Mouse (Mus musculus) left cerebral cortex, postnatal 4 days (tissue): ENCODE measurements at regions not wholly inside any gene's neighbourhood (a gene's known extent, or its start where the extent isn't known, plus 50 kb on each side); places are given as distances from the start of the nearest gene placed in this dataset.
A peak's percentile ranks its signal among the peaks of the same experiment; 100 is the strongest.

Experiments used
- DNase-seq: peaks from one replicate; pipeline ENCODE4 v3.0.0-alpha.2; 2022
- intact Hi-C: fragments of 180-260 bp; cut with DNase I; formaldehyde crosslinking; loops from one replicate; pipeline ENCODE4 v1.15.1; 2025

GRCm38 (mm10) chr5:90033103-90033502 is 150.0 kb upstream of the Adamts3 start:
- peak; percentile 29 for DNase-seq
- intact Hi-C loops = loop anchor here (10.0 kb wide), 1 partner anchor 162 kb away; no protein-coding TSS in a partner anchor

DNA sequence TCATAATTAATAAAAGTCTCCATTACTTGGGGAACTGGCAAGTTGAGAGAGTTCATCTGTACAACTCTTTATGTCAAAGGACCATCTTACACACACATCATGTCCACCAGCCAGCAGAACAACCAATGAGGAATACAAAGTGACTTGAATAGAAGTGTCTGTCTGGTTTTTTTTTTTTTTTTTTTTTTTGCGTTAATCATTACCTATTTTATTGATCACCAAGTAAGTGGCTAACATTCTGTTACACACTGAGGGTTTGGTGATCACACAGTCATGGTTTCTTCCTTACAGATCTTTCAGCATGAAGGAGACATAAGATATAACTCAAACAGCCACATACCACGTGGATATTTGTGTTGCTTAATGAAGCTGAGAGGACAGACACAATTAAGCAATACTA is 147.6 kb upstream of the Adamts3 start:
- intact Hi-C loops = loop anchor here (10.0 kb wide), 1 partner anchor 164 kb away; no protein-coding TSS in a partner anchor
- no peak for DNase-seq

DNA sequence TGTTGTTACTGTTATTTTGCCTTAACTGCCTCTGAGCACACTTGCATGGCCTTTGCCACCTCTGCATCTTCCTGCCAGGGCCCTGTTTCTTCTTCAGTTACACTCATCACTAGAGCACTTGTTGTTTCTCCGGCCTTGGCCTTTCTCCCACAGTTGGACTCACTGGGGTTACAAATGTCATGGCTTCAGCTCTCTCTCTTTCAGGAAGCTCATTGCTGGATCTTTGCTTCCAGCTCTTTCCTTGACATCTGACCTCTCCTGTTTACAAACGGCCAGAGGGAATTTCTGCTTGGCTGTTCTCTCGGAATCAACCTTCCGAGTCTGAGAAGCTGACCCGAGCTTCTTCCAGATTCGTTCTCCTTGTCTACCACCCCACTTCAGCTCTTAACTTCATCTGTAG is 146.6 kb upstream of the Adamts3 start:
- DNase-seq = no peak
- intact Hi-C loops = loop anchor here (10.0 kb wide), 1 partner anchor 165 kb away; no protein-coding TSS in a partner anchor

- intact Hi-C loops = no loop called here
- no peak for DNase-seq
Observed at GRCm38 (mm10) chr5:90026835-90027753, 144.0 kb upstream of the Adamts3 start.

- no peak for DNase-seq
- intact Hi-C loops = no loop called here
Observed at GRCm38 (mm10) chr5:90021447-90021846, 138.3 kb upstream of the Adamts3 start.

DNA sequence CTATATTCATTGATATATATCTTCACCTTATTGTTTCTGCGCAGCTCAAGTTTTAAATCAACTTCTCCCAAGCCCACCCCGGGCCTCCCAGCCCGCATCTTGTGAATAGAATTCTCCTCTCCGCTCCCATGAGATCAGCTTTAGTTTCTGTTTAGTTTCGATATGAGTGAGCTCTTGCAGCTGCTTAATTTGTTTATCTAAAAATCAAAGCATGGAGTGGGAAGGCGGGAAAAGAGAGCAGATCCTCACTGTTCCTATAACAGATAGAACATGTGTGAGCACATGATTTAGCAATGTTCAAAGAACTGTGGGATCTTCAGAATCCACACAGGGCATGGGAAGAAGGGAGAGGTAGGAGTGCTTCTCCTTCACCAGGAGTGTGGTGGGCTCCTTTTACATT is 117.6 kb upstream of the Adamts3 start:
- intact Hi-C loops = no loop called here
- DNase-seq = no peak

- intact Hi-C loops = no loop called here
- DNase-seq = peak; percentile 58
Observed at GRCm38 (mm10) chr5:89991568-89991967, 108.4 kb upstream of the Adamts3 start.

DNA sequence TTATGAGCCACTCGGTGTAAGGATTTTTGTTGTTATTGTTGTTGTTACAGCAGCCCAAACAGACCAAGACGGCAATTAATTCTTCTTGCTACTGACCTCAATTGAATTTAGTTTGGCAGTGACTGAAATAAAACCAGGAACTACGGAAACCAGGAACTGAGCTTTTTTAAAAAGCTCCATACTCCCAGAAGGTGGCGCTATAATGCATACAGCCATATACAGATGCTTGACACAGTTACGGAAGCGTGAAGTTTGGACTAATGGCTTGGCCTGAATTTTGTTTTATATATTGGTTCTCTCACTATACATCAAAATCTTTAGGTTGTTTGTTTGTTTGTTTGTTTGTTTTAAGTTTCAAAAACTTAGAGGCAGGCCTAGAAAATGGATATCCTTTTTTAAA is 98.5 kb upstream of the Adamts3 start:
- no peak for DNase-seq
- intact Hi-C loops = no loop called here

DNA sequence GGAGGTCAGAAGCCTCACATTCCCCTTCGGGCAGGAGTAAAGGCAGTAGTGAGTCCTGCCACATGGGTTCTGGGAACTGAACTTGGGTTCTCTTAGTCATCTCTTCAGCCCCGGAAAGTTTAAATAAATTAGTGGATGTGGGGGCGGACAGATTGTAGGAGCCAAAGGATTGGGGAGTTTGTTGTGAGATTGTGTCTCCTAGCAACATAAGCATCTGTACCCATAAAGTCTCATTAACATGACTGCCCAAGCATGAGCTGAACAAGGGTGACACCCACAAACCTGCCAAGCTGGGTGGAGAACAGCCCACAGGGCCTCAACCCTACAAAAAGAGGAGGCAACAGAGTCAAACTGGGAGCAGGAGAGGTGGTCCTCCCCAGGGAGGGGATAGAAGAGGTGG is 97.1 kb upstream of the Adamts3 start:
- no peak for DNase-seq
- intact Hi-C loops = no loop called here

DNA sequence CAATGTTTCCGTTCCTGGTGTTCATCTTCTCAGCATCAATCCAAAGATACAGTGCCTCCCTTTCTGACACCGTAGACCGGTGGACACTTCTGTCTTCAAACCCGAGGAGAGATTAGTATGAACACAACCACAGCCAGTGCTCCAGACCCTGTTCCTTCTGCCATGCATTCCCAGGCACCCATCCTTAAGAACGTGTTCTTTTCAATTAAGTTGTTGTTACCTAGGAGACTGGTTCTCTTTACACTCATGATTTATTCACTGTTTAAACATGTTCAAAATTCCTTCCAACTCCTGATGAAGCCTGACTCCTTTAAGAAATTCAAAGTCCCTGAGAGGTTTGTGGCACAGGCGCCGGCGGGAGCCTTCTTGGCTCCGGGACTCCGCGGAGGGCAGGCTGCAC is 69.5 kb upstream of the Adamts3 start:
- DNase-seq = no peak
- intact Hi-C loops = no loop called here

DNA sequence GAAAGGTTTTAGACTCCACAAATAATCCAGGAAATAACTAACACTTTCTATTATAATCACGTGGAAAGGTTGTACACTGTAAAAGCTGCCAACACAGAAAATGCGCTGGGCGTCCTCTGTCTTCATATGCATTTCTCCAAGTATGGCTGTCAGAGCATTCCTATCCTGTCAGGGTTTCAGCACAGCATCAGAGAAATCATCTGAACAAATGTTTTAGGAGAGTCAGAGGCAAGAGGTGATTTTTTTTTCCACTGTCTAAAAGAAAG is 62.5 kb upstream of the Adamts3 start:
- intact Hi-C loops = no loop called here

DNA sequence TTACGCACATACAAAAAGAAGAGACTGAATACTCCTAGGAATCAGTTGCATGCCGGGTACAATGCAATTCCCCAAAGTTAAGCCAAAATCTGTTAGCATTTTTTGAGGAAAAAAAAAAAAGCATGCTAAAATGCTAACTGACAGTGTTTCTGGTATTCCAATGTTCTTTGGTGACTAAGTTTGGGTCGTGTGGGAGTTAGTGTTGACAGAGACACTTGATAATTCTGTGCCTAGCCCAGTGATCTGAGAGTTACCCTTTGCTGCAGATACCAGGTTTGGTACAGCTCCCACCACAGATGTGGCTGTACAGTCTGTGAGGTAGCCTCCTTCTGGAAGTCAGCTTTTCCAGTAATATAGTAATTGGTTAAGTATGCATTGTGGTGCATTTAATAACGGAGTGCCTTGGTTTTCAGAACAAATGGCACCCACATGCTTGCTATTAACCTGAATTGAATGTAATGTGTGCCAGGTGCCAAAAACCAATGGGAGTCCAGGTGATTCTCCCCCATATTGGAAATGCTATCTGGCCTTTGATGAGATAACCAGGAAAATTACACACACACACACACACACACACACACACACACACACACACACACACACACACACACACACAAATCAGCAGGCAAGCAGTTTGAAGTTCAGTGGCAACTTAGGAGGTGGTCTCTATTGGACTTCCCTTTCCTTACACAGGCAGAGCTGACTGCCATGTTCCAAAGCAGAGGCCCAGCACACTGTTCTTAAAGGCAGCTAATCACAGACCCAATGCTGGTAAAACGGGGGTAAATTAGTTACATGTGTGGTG is 61.9 kb upstream of the Adamts3 start:
- no peak for DNase-seq

More for the DNA sequence above, 62.5 kb upstream of the Adamts3 start:
- no peak for DNase-seq

GRCm38 (mm10) chr5:89943276-89944127 is 60.4 kb upstream of the Adamts3 start:
- no peak for DNase-seq
- intact Hi-C loops = no loop called here

More for the DNA sequence above, 61.9 kb upstream of the Adamts3 start:
- intact Hi-C loops = no loop called here

DNA sequence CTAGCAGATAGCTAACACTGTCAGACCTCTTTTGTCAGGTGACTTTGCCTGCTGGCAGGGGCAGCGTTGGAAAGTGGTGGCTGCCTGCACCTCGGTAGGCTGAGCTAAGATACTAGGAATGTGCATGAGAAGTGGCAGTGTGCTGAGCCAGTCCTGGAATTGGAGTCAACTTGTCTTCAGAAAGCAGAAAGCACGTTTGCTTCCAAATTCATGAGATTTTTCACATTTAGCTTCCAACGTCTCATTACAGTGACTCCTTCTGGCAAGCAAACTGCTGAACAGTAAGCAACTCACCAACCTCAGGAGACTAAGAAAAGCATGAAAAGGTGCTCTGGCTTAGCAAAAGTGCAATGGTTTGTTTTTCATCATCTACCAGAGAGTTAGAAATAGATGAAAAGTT is 59.1 kb upstream of the Adamts3 start:
- intact Hi-C loops = no loop called here
- DNase-seq = no peak

DNA sequence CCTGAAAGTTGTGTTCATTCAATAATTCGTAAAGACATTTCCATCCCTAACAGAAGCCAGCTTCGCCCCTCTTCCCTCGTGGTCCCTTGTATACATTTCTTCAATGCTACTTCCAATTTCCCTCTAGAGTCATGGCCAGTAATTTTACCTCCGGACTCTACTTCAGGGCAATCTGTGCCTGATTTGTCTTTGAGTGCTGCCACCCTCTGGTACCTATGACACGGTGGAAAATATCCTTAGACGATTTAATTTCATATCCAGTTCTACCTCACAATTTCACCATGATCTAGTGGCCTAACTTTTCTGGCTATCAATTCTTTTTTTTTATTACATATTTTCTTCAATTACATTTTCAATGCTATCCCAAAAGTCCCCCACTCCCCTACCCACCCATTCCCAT is 49.9 kb upstream of the Adamts3 start:
- no peak for DNase-seq
- intact Hi-C loops = no loop called here
